Mouse (Mus musculus) brain, embryonic 14.5 days (tissue): ENCODE measurements around the gene Klhl7. TPM values are rescaled to one million over a fixed set of nuclear protein-coding genes. Genes with fewer than 3 reads are reported as not detected.

ENCODE experiments used
- DNase-seq: peaks from one replicate; pipeline ENCODE4 v3.0.0-alpha.2; 2011; ENCODE audit warnings: low read depth
- CTCF ChIP-seq: fragments of 200-500 bp; IDR thresholded peaks from 2 replicates; pipeline ENCODE4 v1.5.1; 2012; ENCODE audit warnings: inconsistent platforms, mild to moderate bottlenecking, moderate library complexity, borderline replicate concordance; ENCODE audit not compliant: insufficient read depth, insufficient read length; ENCODE audit errors: extremely low read depth
- POLR2A ChIP-seq: fragments of 200-500 bp; IDR thresholded peaks from 2 replicates; pipeline ENCODE4 v1.6.1; 2012; ENCODE audit warnings: mild to moderate bottlenecking, inconsistent platforms, borderline replicate concordance; ENCODE audit not compliant: poor library complexity, insufficient read depth, insufficient read length, severe bottlenecking; ENCODE audit errors: extremely low read depth
- polyA plus RNA-seq: library from polyadenylated mRNA; depleted of rRNA; stranded (reverse); fragments of >200 nt; gene quantifications from 2 replicates; pipeline ENCODE4 v1.2.3, GENCODE M21; 2012

The Klhl7 gene
- polyA plus RNA-seq, 1 experiment, result 120 TPM

DNA sequence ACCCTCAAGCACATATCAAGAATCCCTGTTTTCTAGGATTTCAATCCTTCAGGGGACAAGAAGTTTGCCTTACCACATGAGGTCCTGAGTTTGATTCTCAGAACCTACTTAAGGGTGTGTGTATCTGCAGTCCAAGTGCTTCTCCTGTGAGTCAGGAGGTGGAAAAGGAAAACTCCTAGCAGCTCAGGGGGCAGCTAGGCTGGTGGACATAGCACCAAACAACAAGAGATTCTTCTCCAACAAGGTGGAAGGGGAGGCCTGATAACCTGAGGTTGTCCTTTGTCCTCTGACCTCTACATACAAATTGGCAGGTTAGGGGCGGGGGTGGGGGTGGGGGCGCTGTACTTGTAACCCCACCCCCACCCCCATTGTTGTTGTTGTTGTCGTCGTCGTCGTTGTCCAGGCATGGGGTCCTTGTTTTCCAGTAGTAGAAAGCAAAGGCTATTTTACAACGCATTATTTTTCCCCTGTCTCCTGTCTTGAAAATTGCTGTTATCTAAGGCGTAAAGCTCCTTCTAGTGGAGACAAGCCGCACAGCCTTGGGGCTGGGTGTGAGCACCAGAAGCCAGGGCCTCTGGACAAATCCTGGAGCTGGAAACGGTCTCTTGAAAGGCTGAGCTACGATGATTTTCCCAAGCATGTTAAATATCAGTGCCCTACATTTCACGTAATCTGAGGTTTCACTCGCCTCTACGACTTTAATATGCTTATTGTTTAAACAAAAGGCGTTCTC lies 23.3 kb upstream of the Klhl7 start:
- peak; percentile 93 for DNase-seq
- TF ChIP-seq POLR2A, result 0 out of 2 replicates have a peak, but pooled peaks have one; percentile 16
- peak; percentile 78 for TF ChIP-seq CTCF

DNA sequence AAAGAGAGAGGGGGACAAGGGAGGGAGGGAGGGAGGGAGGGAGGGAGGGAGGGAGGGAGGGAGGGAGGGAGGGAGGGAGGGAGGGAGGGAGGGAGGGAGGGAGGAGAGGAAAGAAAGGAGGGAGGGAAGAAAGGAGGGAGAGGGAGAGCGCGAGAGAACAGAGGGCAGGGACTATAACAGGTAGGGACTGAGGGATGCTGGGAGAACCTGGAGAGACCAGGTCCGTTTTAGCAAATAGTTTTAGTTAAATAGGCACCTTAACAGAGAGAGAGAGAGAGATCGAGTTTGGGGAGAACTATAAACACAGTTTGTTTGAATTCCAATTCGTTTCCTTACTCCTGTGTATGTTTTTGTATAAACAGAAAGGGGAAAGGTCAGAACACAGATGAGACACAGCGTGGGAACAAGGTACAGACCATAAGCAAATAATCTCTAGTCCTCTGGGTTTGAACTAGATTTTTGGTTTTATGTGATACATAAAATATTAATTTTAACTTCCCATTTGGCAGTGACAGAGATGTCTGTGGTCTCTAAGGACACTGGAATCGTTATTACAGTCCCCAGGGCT lies 22.6 kb upstream of the Klhl7 start:
- no peak for DNase-seq
- TF ChIP-seq CTCF (no peak), POLR2A (no peak)

DNA sequence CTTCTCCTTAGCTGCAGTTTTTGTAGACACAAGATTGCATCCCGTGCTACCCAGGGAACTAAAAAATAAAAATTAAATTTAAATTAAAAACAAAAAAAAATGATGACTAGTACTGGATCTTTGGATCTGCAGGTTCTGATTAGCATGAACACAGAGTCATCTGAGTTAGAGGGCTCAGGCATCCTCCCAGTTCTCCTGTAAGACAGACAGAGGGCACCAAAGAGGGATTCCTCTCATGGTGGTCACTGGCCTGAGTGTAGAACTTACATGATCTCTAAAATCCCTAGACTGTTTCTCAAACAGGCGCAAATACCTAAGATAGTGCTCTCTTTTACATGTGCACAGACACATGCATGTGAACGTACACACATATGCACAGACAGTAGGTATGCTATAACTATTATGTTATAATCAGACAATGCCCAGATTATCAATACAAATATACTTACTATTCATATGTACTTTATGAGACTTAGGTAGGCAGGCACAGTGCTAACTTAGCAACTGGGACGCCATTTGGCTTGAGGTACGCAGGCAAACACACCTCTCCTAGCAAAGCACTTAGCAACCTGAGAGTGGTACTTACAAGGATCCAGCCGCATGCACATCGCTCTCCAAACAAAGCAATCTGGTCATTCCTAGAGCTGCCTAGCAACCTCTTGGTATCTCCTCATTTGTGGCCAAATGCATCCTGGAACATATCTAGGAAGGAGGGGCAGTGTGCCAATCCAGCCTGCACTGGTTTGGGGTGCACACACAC lies 21.8 kb upstream of the Klhl7 start:
- TF ChIP-seq POLR2A (no peak), CTCF (peak; percentile 43; the same call in 1 of the 2 replicates)
- DNase-seq, result peak; percentile 51

DNA sequence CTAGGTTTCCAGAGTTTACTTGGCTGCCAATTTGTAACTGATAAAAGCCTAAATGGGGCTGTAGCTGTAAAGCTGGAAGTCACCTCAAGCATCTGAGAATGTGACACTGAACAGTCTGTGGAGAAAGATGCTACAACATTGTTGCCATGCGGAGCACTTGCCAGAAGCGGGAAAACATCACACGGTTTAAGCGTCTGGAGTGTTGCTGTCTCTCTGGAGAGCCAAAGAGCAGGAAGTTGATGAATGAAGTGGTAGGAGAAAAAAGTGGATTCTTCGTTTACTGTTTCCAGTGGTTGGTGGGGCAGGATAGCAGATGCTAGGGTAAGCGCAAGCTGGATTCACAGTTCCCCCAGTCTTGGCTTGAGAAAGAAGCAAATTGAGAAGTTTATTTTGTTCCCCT lies 19.6 kb upstream of the Klhl7 start:
- DNase-seq, result peak; percentile 20
- no peak for TF ChIP-seq POLR2A
- no peak for TF ChIP-seq CTCF

DNA sequence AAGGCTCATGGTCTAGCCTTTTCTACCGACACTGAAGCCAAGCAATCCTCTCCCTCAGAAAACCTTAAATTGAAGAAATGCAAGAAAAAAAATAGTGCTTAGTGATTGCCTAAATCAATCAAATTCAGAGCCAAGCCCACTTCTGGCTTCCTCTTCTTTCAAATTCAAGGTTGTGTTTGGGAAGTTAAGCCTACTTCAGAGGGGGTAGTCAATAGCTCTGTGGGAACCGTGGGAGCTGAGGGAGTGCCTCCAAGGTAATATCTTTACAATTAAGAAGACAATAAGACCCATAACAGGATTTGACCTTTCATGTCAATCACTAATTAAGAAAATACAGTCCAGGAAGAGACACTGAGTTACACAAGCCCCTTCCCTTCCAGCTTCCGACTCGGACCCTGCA lies 15.6 kb upstream of the Klhl7 start:
- DNase-seq, result no peak
- no peak for TF ChIP-seq CTCF
- no peak for TF ChIP-seq POLR2A

DNA sequence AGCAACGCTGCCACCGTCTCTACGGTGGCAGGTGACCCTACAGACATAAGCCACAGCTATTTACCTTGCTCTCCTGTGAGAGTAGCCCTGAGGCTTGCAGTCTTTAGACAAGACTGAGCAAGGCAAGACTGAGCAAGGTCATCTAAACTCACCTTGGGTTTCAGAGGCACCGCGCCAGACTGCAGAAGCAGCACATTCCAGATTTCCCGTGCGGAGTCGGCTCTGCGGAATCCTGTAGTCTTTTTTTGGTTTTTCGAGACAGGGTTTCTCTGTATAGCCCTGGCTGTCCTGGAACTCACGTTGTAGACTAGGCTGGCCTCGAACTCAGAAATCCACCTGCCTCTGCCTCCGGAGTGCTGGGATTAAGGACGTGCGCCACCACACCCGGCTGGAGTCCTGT lies 14.2 kb upstream of the Klhl7 start:
- DNase-seq, result no peak
- no peak for TF ChIP-seq POLR2A
- TF ChIP-seq CTCF, result no peak

DNA sequence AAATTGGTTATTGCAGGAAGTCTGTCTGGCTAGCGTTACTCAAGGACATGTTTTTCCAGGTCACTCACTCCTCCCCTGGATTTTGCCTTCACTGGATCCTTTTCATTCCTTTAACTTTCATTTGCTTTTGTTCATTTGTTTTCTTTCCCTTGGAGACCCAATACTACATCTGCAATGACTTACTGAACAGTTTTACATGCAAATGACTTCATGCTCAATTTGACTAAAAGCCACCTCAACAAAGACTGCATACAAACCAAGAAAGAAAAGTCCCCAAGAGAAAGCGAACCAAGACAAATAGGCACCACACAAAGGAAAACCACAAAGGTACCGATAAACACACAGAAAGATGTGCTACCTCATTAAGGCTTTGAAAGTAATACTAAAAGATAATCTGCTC lies 13.5 kb upstream of the Klhl7 start:
- peak; percentile 44 for DNase-seq
- TF ChIP-seq CTCF, result no peak
- TF ChIP-seq POLR2A, result no peak

DNA sequence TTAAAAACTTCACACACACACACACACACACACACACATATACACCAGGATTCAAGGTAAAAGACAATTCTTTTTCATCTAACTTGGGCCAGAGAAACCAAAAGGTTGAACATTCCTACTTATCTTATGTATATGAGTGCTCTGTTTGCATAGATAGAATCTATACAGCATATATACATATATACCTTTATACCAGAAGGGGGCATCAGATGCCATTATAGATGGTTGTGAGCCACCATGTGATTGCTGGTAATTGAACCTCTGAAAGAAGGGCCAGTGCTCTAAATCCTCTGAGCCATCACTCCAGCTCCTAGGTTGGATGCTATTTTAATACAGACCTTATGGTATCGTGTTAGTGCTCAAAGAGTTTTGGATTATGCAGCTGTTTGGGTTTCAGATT lies 12.0 kb upstream of the Klhl7 start:
- TF ChIP-seq CTCF (no peak), POLR2A (no peak)
- no peak for DNase-seq

DNA sequence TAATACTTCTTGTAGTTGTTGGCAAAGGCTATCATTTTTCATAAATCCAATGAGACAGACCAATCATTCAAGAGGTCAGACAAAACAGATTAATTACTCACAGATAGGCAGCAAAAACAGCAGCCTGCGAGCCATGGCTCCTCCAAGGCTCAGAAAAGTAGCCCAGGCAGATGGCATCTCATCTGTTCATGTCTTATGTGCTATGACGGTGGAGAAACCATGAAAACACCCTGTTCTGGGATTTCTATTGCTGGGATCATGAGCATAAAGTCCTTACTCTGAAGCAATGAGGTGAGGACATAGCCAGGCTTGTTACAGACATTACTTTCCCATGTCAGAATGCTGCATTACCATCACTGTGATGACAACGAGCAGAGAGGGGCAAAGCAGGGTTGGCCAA lies 7.9 kb upstream of the Klhl7 start:
- TF ChIP-seq POLR2A (no peak), CTCF (no peak)
- DNase-seq, result no peak

DNA sequence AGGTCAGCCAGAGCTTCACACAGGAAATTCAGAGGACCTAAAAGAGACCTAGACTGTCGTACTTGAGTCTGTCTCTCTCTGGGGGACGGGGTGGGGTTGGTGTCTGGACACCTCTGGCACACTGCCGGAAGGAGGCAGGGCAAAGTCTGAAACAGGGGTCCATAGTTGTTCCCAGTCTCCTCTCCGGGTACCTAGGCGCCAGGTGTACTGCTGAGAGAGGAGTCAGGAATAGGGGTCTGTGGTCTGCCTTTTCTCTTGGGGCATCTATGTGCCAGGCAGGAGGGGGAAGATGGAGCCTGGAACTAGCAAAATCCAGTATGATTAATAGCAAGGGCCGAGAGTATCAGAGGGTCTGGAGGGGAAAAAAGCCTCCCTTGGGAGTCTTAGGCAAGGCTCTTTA lies 5.0 kb upstream of the Klhl7 start:
- no peak for DNase-seq
- TF ChIP-seq POLR2A, result no peak
- TF ChIP-seq CTCF, result no peak

DNA sequence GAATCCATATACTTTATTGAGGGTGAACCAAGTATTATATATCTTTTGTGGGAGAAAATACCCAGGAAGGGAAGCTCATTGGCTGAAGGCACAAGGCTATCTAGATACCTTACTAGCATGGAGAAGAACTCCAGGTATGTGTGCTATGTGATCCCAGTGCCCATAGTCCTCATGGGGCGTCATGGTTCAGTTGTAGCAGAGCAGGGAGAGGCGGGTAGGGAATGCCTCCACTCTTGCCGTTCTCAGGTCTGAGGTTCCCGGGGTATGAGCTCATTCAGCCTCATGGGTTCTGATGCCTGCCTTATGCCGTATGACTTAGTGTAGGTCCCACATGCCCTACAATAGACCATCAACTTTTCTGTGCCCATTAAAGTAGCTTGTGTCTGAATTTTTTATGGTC lies 4.5 kb upstream of the Klhl7 start:
- no peak for DNase-seq
- no peak for TF ChIP-seq POLR2A
